Mouse (Mus musculus) forebrain, embryonic 10.5 days (tissue): ENCODE measurements around the gene Camkmt. TPM values are rescaled to one million over a fixed set of nuclear protein-coding genes. Genes with fewer than 3 reads are reported as not detected.

Experiments
- DNase-seq: peaks from one replicate; pipeline ENCODE4 v3.0.0-alpha.2; 2017; ENCODE audit warnings: low spot score; ENCODE audit errors: extremely low spot score
- H3K27ac ChIP-seq: fragments of 300-500 bp; sonication (generic); 2 replicates; pipeline ENCODE4 v1.5.1; 2016; ENCODE audit warnings: mild to moderate bottlenecking
- H3K27me3 ChIP-seq: fragments of 300-500 bp; sonication (generic); 2 replicates; pipeline ENCODE4 v1.6.1; 2016; ENCODE audit warnings: mild to moderate bottlenecking; ENCODE audit not compliant: poor library complexity, severe bottlenecking
- H3K36me3 ChIP-seq: fragments of 300-500 bp; sonication (generic); replicated peaks from 2 replicates; pipeline ENCODE4 v1.6.1; 2016; ENCODE audit warnings: mild to moderate bottlenecking, moderate library complexity
- H3K4me1 ChIP-seq: fragments of 300-500 bp; sonication (generic); 2 replicates; pipeline ENCODE4 v1.6.1; 2016
- H3K4me3 ChIP-seq: fragments of 300-500 bp; sonication (generic); 2 replicates; pipeline ENCODE4 v1.5.1; 2016; ENCODE audit warnings: mild to moderate bottlenecking, moderate library complexity
- H3K9me3 ChIP-seq: fragments of 300-500 bp; sonication (generic); 2 replicates; pipeline ENCODE4 v1.6.1; 2016; ENCODE audit warnings: mild to moderate bottlenecking, moderate library complexity
- WGBS: fragments of 180-500 bp; shearing (Covaris S2); methylation state at CpG from one replicate; pipeline ENCODE4 v1.1.7; 2016; 5-methylcytosine and 5-hydroxymethylcytosine counted together
- polyA plus RNA-seq: library from polyadenylated mRNA; unstranded; fragments of >200 nt; fragmentation: Nextera tagmentation; extraction: Ambion mirVana; gene quantifications from 2 replicates; pipeline ENCODE4 v1.2.1, GENCODE M21; 2016

The Camkmt gene
- polyA plus RNA-seq, 1 experiment from 2014 or later: 14.0 TPM

- Histone ChIP-seq H3K27me3 (peaks cover 100% of the 10 kb centered on the region), H3K4me3 (peak overlapping the region; percentile 47)
These were observed 395.0 kb downstream of the Camkmt start for GRCm38 (mm10) chr17:85485065-85485945.

GRCm38 (mm10) chr17:85485946-85486533 lies 395.7 kb downstream of the Camkmt start:
- no peaks in the 10 kb centered on the region for H3K9me3 ChIP-seq
- under 1% methylated on average over 14 of the region's 14 CpGs for WGBS
- H3K4me3 ChIP-seq: peak overlapping the region; percentile 47
- H3K36me3 ChIP-seq: no peaks in the 10 kb centered on the region
- H3K27ac ChIP-seq: peak overlapping the region; percentile 80
- H3K27me3 ChIP-seq: peaks cover 100% of the 10 kb centered on the region
- peak; percentile 65 for DNase-seq
- H3K4me1 ChIP-seq: peaks cover 64% of the 10 kb centered on the region

More at GRCm38 (mm10) chr17:85485065-85485945, 395.0 kb downstream of the Camkmt start:
- under 1% methylated on average over 30 of the region's 30 CpGs for WGBS
- H3K9me3 ChIP-seq: no peaks in the 10 kb centered on the region
- peaks cover 64% of the 10 kb centered on the region for H3K4me1 ChIP-seq
- peak; percentile 33 for DNase-seq
- peak overlapping the region; percentile 80 for H3K27ac ChIP-seq
- no peaks in the 10 kb centered on the region for H3K36me3 ChIP-seq

GRCm38 (mm10) chr17:85486585-85487480 lies 396.5 kb downstream of the Camkmt start:
- Histone ChIP-seq H3K27ac (peak overlapping the region; percentile 80), H3K4me1 (peaks cover 64% of the 10 kb centered on the region)
- under 1% methylated on average over 52 of the region's 52 CpGs for WGBS

GRCm38 (mm10) chr17:85487531-85487930 lies 397.2 kb downstream of the Camkmt start:
- Histone ChIP-seq H3K4me3 (no peak overlapping the region), H3K4me1 (peaks cover 64% of the 10 kb centered on the region), H3K9me3 (no peaks in the 10 kb centered on the region), H3K36me3 (no peaks in the 10 kb centered on the region), H3K27me3 (peaks cover 99% of the 10 kb centered on the region), H3K27ac (peak overlapping the region; percentile 80; the same call in 1 of the 2 replicates)
- no peak for DNase-seq
- WGBS: 11% methylated on average over 3 of the region's 3 CpGs

More at GRCm38 (mm10) chr17:85486585-85487480, 396.5 kb downstream of the Camkmt start:
- H3K4me3 ChIP-seq: peak overlapping the region; percentile 47
- peaks cover 100% of the 10 kb centered on the region for H3K27me3 ChIP-seq
- no peaks in the 10 kb centered on the region for H3K9me3 ChIP-seq
- no peaks in the 10 kb centered on the region for H3K36me3 ChIP-seq
- peak; percentile 85 for DNase-seq

GRCm38 (mm10) chr17:85488601-85489487 lies 398.5 kb downstream of the Camkmt start:
- Histone ChIP-seq H3K4me1 (peaks cover 63% of the 10 kb centered on the region), H3K36me3 (no peaks in the 10 kb centered on the region), H3K27me3 (peaks cover 99% of the 10 kb centered on the region), H3K4me3 (peak overlapping the region; percentile 16), H3K9me3 (no peaks in the 10 kb centered on the region), H3K27ac (peak overlapping the region; percentile 73)
- DNase-seq: peak; percentile 60
- WGBS: 3% methylated on average over 14 of the region's 14 CpGs

GRCm38 (mm10) chr17:85489488-85489980 lies 399.2 kb downstream of the Camkmt start:
- H3K27me3 ChIP-seq: peaks cover 96% of the 10 kb centered on the region
- DNase-seq: no peak

GRCm38 (mm10) chr17:85491491-85491890 lies 401.1 kb downstream of the Camkmt start:
- Histone ChIP-seq H3K27me3 (peaks cover 82% of the 10 kb centered on the region), H3K27ac (no peak overlapping the region), H3K4me3 (no peak overlapping the region), H3K36me3 (no peaks in the 10 kb centered on the region), H3K9me3 (peaks cover 9% of the 10 kb centered on the region; the same call in 1 of the 2 replicates), H3K4me1 (peaks cover 39% of the 10 kb centered on the region)
- DNase-seq: no peak
- WGBS: 85% methylated on average over 3 of the region's 3 CpGs

More at GRCm38 (mm10) chr17:85489488-85489980, 399.2 kb downstream of the Camkmt start:
- peaks cover 58% of the 10 kb centered on the region for H3K4me1 ChIP-seq
- 2% methylated on average over 10 of the region's 10 CpGs for WGBS
- H3K9me3 ChIP-seq: no peaks in the 10 kb centered on the region
- H3K36me3 ChIP-seq: no peaks in the 10 kb centered on the region
- peak overlapping the region; percentile 16 for H3K4me3 ChIP-seq
- H3K27ac ChIP-seq: peak overlapping the region; percentile 73

GRCm38 (mm10) chr17:85493521-85493920 lies 403.2 kb downstream of the Camkmt start:
- DNase-seq: no peak
- WGBS: 83% methylated on average over 4 of the region's 4 CpGs

GRCm38 (mm10) chr17:85495012-85495754 lies 404.8 kb downstream of the Camkmt start:
- H3K27me3 ChIP-seq: peaks cover 45% of the 10 kb centered on the region
- H3K9me3 ChIP-seq: peaks cover 9% of the 10 kb centered on the region; the same call in 1 of the 2 replicates
- DNase-seq: no peak
- no peak overlapping the region for H3K4me3 ChIP-seq
- H3K36me3 ChIP-seq: no peaks in the 10 kb centered on the region
- WGBS: 95% methylated on average over 3 of the region's 3 CpGs
- H3K27ac ChIP-seq: no peak overlapping the region
- peaks cover 2% of the 10 kb centered on the region for H3K4me1 ChIP-seq

More at GRCm38 (mm10) chr17:85493521-85493920, 403.2 kb downstream of the Camkmt start:
- Histone ChIP-seq H3K9me3 (peaks cover 9% of the 10 kb centered on the region; the same call in 1 of the 2 replicates), H3K4me3 (no peak overlapping the region), H3K27me3 (peaks cover 61% of the 10 kb centered on the region), H3K4me1 (peaks cover 18% of the 10 kb centered on the region), H3K27ac (no peak overlapping the region), H3K36me3 (no peaks in the 10 kb centered on the region)

GRCm38 (mm10) chr17:85495871-85496270 lies 405.5 kb downstream of the Camkmt start:
- WGBS: 94% methylated on average over 6 of the region's 6 CpGs
- H3K27me3 ChIP-seq: peaks cover 38% of the 10 kb centered on the region
- H3K9me3 ChIP-seq: peaks cover 9% of the 10 kb centered on the region; the same call in 1 of the 2 replicates
- no peaks in the 10 kb centered on the region for H3K36me3 ChIP-seq
- no peak overlapping the region for H3K27ac ChIP-seq
- DNase-seq: no peak
- no peaks in the 10 kb centered on the region; the same call in 1 of the 2 replicates for H3K4me1 ChIP-seq
- no peak overlapping the region for H3K4me3 ChIP-seq

- H3K36me3 ChIP-seq: no peaks in the 10 kb centered on the region
- peaks cover 2% of the 10 kb centered on the region; the same call in 1 of the 2 replicates for H3K9me3 ChIP-seq
- no peak for DNase-seq
- H3K4me3 ChIP-seq: no peak overlapping the region
- no peak overlapping the region for H3K27ac ChIP-seq
- H3K27me3 ChIP-seq: peaks cover 8% of the 10 kb centered on the region
- peaks cover 17% of the 10 kb centered on the region for H3K4me1 ChIP-seq
These were observed 414.5 kb downstream of the Camkmt start for GRCm38 (mm10) chr17:85504888-85505287.
